Mouse (Mus musculus) cerebellum, postnatal 25 days (tissue): ENCODE measurements around the gene Srgn.
"Not testable (repeated sequence)": the region's sequence is repeated elsewhere in the genome, so short reads cannot be mapped to it uniquely, and the experiment has no call there.

Source experiments
- DNase-seq, 2 experiments: peaks; one replicate each; pipeline ENCODE4 v3.0.0; 2021; ENCODE audit warnings: mixed read lengths in 2 of 2

Srgn gene

GRCm38 (mm10) chr10:62481108-62481852 is 46.0 kb downstream of the Srgn start:
- no peak for DNase-seq

DNA sequence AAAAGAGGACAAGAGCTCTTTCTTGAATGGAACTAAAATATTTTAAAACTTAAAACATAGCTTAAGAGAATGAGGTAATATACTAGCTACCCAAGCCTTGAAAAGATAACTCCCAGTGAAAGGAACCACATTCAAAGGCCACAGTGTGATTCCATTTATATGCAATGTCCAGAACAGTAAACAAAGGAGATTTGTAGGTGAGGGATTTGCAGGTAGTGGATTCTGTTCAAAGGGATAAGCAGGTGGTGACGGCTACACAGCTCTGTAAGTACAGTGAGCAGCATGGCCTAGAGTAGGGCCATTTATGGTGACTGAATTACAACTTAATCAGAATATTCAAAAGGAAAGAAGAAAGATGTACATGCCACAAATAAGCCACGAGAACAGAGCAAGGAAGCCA is 50.3 kb downstream of the Srgn start:
- DNase-seq = no peak

GRCm38 (mm10) chr10:62474944-62475343 is 52.3 kb downstream of the Srgn start:
- DNase-seq = no peak

GRCm38 (mm10) chr10:62471105-62471504 is 56.1 kb downstream of the Srgn start:
- DNase-seq = no peak

GRCm38 (mm10) chr10:62469736-62470135 is 57.5 kb downstream of the Srgn start:
- DNase-seq = no peak

- DNase-seq = no peak
Measured at GRCm38 (mm10) chr10:62461321-62461720, 65.9 kb downstream of the Srgn start.

GRCm38 (mm10) chr10:62452001-62452400 is 75.2 kb downstream of the Srgn start:
- DNase-seq = not testable (repeated sequence)

DNA sequence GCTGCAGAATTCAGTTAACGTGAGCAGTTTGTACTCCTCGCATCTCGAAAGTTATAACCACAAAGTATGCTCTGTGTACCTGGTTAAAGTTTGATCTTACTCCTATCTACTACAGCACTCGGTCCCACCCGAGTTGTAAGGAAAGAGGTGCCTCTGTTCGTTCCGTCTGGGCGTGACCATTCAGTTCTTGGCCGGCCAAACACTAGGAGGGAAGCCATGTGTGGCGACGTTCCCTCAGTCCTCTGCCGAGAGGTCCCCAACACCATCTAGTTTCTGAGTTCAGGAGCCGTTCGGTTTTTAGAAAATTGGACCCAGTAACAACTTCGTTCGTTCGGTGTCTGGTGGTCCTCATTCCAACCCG is 77.0 kb downstream of the Srgn start:
- no peak for DNase-seq

DNA sequence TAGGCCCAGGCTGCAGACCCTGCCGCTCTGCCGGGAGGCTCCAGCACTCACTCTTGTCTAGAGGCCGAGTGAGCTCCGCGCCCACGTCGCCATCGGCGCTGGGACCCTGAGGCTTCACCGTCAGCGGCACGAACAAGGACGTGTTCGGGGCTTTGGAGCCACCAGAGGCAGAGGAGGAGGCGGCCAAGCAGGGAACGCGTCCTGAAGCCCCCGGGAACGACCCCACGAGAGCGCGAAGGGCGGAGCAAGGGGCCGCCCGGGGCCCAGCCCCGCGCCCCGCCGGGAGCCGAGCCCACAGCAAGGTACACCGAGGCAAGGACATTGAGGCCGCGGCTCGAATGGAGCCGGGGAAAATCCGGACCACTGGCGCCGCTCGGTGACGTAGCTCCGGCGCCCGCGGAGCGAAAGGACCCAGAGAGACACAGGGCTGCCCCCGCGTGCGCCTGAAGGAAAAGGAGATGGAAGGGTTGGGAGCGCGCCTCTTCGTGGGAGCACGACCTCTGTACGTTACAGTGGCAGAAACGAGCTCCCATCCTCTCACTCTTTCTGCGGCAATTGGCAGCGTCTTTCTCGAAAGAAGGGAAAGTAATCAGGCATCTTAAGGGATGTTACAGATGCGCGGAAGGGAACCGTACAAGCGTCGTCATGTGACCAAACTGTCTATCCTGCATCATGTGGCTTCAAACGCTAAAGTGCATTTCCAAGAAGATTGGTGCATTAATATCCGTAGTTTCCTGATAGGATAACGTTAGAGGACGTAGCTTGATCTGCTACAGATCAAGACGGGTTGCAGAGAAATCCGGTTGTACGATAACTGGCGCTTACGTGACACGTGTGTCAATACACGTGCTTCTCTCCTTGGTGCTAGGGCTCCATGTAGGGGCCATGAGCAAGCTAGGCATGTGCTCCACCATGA is 77.6 kb downstream of the Srgn start, which contains the start of the genes 4930507D05Rik and Supv3l1:
Gene 4930507D05Rik, plus strand, starts transcription at position 126 of the 916 bp plus-strand sequence.
Gene Supv3l1, minus strand, starts transcription at position 375 of the 916 bp plus-strand sequence.
- peak; percentile 96 for DNase-seq
